Mouse (Mus musculus) E14TG2a.4 (cell line): ENCODE measurements at regions not wholly inside any gene's neighbourhood (a gene's known extent, or its start where the extent isn't known, plus 50 kb on each side); places are given as distances from the start of the nearest gene placed in this dataset.
"Not testable (repeated sequence)": the region's sequence is repeated elsewhere in the genome, so short reads cannot be mapped to it uniquely, and the experiment has no call there.

Experiments
- CTCF ChIP-seq: conservative IDR thresholded peaks from 2 replicates; pipeline ENCODE4 v1.5.1; 2014; ENCODE audit warnings: low read length
- POU5F1 ChIP-seq: IDR thresholded peaks from 2 replicates; pipeline ENCODE4 v1.6.1; 2014; ENCODE audit warnings: low read length, borderline replicate concordance

DNA sequence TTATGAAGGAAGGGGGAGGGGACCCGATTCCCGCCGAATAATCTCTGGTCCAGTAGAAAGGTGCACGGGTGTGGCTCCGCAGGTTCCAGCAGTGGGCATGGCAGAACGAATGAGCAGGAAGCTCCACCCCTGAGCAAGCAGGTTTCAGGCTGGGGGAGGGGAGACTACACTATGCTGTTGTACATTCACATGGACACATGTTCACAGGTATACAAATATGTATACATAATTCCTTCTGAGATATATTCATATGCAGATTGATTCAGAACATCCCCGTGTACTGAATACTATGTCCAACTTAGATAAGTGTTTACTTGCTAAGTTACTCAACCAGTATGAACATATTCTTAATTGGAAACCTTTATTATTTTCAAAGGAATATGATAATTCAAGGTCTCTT, 1852.4 kb upstream of the G6pd2 start:
- not testable (repeated sequence) for TF ChIP-seq CTCF, POU5F1
